Mouse (Mus musculus): ENCODE data around the gene Kcnk18. TPM values are rescaled to one million over a fixed set of nuclear protein-coding genes. Genes with fewer than 3 reads are reported as not detected.
A peak's percentile ranks its signal among the peaks of the same experiment; 100 is the strongest.

Gene Kcnk18
- polyA plus RNA-seq, 1 experiment from 2014 or later = not detected

- no peak overlapping the region for H3K4me3 ChIP-seq (ENCODE audit: low read length)
- no peak overlapping the region for H3K27ac ChIP-seq (ENCODE audit: low read length)
- H3K4me1 ChIP-seq (replicated peaks; ENCODE audit: control insufficient read depth, insufficient read depth, low read length) = peaks cover 6% of the 10 kb centered on the region; the same call in 1 of the 2 replicates
- 2% methylated on average over 8 of the region's 8 CpGs for WGBS
- no peaks in the 10 kb centered on the region for H3K36me3 ChIP-seq (ENCODE audit: control insufficient read depth, insufficient read depth, low read length)
- no peak overlapping the region for H3K4me2 ChIP-seq (ENCODE audit: low read depth, low read length)
- H3K27me3 ChIP-seq (ENCODE audit: control insufficient read depth, insufficient read depth, low read depth, low read length) = peaks cover 75% of the 10 kb centered on the region
- no peak for ATAC-seq (ENCODE audit: low read depth)
- H3K9ac ChIP-seq (ENCODE audit: low read length) = no peak overlapping the region
- no peaks in the 10 kb centered on the region for H3K9me3 ChIP-seq (ENCODE audit: control insufficient read depth, low read length)
These were observed 28.4 kb upstream of the Kcnk18 start for GRCm38 (mm10) chr19:59190431-59191122.

- no peak overlapping the region for H3K27ac ChIP-seq (ENCODE audit: low read length)
- H3K9me3 ChIP-seq (ENCODE audit: control insufficient read depth, low read length) = no peaks in the 10 kb centered on the region
- H3K27me3 ChIP-seq (ENCODE audit: control insufficient read depth, insufficient read depth, low read depth, low read length) = peaks cover 77% of the 10 kb centered on the region
- H3K4me3 ChIP-seq (ENCODE audit: low read length) = no peak overlapping the region
- H3K36me3 ChIP-seq (ENCODE audit: control insufficient read depth, insufficient read depth, low read length) = no peaks in the 10 kb centered on the region
- 9% methylated on average over 4 of the region's 4 CpGs for whole genome bisulfite sequencing
- peaks cover 6% of the 10 kb centered on the region; the same call in 1 of the 2 replicates for H3K4me1 ChIP-seq (replicated peaks; ENCODE audit: control insufficient read depth, insufficient read depth, low read length)
- H3K9ac ChIP-seq (ENCODE audit: low read length) = no peak overlapping the region
- H3K4me2 ChIP-seq (ENCODE audit: low read depth, low read length) = no peak overlapping the region
- ATAC-seq (ENCODE audit: low read depth) = no peak
These were observed 27.9 kb upstream of the Kcnk18 start for GRCm38 (mm10) chr19:59191123-59191505.

- ATAC-seq (ENCODE audit: low read depth) = no peak
- 12% methylated on average over 2 of the region's 2 CpGs for WGBS
These were observed 26.5 kb upstream of the Kcnk18 start for GRCm38 (mm10) chr19:59192491-59192890.

GRCm38 (mm10) chr19:59193456-59193855, 25.6 kb upstream of the Kcnk18 start:
- Histone ChIP-seq H3K9ac (ENCODE audit: low read length) (no peak overlapping the region), H3K4me2 (ENCODE audit: low read depth, low read length) (peak overlapping the region; percentile 41; the same call in 1 of the 2 replicates), H3K4me3 (ENCODE audit: low read length) (peak overlapping the region; percentile 35), H3K4me1 (replicated peaks; ENCODE audit: control insufficient read depth, insufficient read depth, low read length) (peaks cover 6% of the 10 kb centered on the region; the same call in 1 of the 2 replicates), H3K27me3 (ENCODE audit: control insufficient read depth, insufficient read depth, low read depth, low read length) (peaks cover 84% of the 10 kb centered on the region), H3K36me3 (ENCODE audit: control insufficient read depth, insufficient read depth, low read length) (no peaks in the 10 kb centered on the region), H3K9me3 (ENCODE audit: control insufficient read depth, low read length) (no peaks in the 10 kb centered on the region), H3K27ac (ENCODE audit: low read length) (no peak overlapping the region)
- 2% methylated on average over 10 of the region's 10 CpGs for WGBS
- ATAC-seq (ENCODE audit: low read depth) = no peak

More at GRCm38 (mm10) chr19:59192491-59192890, 26.5 kb upstream of the Kcnk18 start:
- no peak overlapping the region for H3K27ac ChIP-seq (ENCODE audit: low read length)
- H3K9ac ChIP-seq (ENCODE audit: low read length) = no peak overlapping the region
- no peaks in the 10 kb centered on the region for H3K9me3 ChIP-seq (ENCODE audit: control insufficient read depth, low read length)
- no peak overlapping the region for H3K4me3 ChIP-seq (ENCODE audit: low read length)
- no peaks in the 10 kb centered on the region for H3K36me3 ChIP-seq (ENCODE audit: control insufficient read depth, insufficient read depth, low read length)
- H3K4me2 ChIP-seq (ENCODE audit: low read depth, low read length) = no peak overlapping the region
- peaks cover 6% of the 10 kb centered on the region; the same call in 1 of the 2 replicates for H3K4me1 ChIP-seq (replicated peaks; ENCODE audit: control insufficient read depth, insufficient read depth, low read length)
- peaks cover 88% of the 10 kb centered on the region for H3K27me3 ChIP-seq (ENCODE audit: control insufficient read depth, insufficient read depth, low read depth, low read length)

- peak overlapping the region; percentile 35 for H3K4me3 ChIP-seq (ENCODE audit: low read length)
- ATAC-seq (ENCODE audit: low read depth) = peak; percentile 34; the same call in 1 of the 2 replicates
- H3K36me3 ChIP-seq (ENCODE audit: control insufficient read depth, insufficient read depth, low read length) = no peaks in the 10 kb centered on the region
- peak overlapping the region; percentile 24; the same call in 1 of the 2 replicates for H3K9ac ChIP-seq (ENCODE audit: low read length)
- peaks cover 6% of the 10 kb centered on the region; the same call in 1 of the 2 replicates for H3K4me1 ChIP-seq (replicated peaks; ENCODE audit: control insufficient read depth, insufficient read depth, low read length)
- peaks cover 77% of the 10 kb centered on the region for H3K27me3 ChIP-seq (ENCODE audit: control insufficient read depth, insufficient read depth, low read depth, low read length)
- 1% methylated on average over 50 of the region's 50 CpGs for WGBS
- peak overlapping the region; percentile 41 for H3K4me2 ChIP-seq (ENCODE audit: low read depth, low read length)
- H3K27ac ChIP-seq (ENCODE audit: low read length) = no peak overlapping the region
- no peaks in the 10 kb centered on the region for H3K9me3 ChIP-seq (ENCODE audit: control insufficient read depth, low read length)
These were observed 24.8 kb upstream of the Kcnk18 start for GRCm38 (mm10) chr19:59193986-59194820.

GRCm38 (mm10) chr19:59195181-59195770, 23.7 kb upstream of the Kcnk18 start:
- H3K27me3 ChIP-seq (ENCODE audit: control insufficient read depth, insufficient read depth, low read depth, low read length) = peaks cover 72% of the 10 kb centered on the region
- no peaks in the 10 kb centered on the region for H3K9me3 ChIP-seq (ENCODE audit: control insufficient read depth, low read length)
- no peak overlapping the region for H3K4me2 ChIP-seq (ENCODE audit: low read depth, low read length)
- H3K27ac ChIP-seq (ENCODE audit: low read length) = no peak overlapping the region
- no peaks in the 10 kb centered on the region for H3K36me3 ChIP-seq (ENCODE audit: control insufficient read depth, insufficient read depth, low read length)
- 12% methylated on average over 9 of the region's 9 CpGs for WGBS
- no peak overlapping the region for H3K4me3 ChIP-seq (ENCODE audit: low read length)
- no peak overlapping the region for H3K9ac ChIP-seq (ENCODE audit: low read length)
- no peak for ATAC-seq (ENCODE audit: low read depth)
- H3K4me1 ChIP-seq (replicated peaks; ENCODE audit: control insufficient read depth, insufficient read depth, low read length) = peaks cover 6% of the 10 kb centered on the region; the same call in 1 of the 2 replicates

- H3K9ac ChIP-seq (ENCODE audit: low read length) = no peak overlapping the region
- H3K36me3 ChIP-seq (ENCODE audit: control insufficient read depth, insufficient read depth, low read length) = no peaks in the 10 kb centered on the region
- peaks cover 6% of the 10 kb centered on the region; the same call in 1 of the 2 replicates for H3K4me1 ChIP-seq (replicated peaks; ENCODE audit: control insufficient read depth, insufficient read depth, low read length)
- H3K4me2 ChIP-seq (ENCODE audit: low read depth, low read length) = no peak overlapping the region
- WGBS = 4% methylated on average over 15 of the region's 15 CpGs
- peaks cover 62% of the 10 kb centered on the region for H3K27me3 ChIP-seq (ENCODE audit: control insufficient read depth, insufficient read depth, low read depth, low read length)
- ATAC-seq (ENCODE audit: low read depth) = peak; percentile 56; the same call in 1 of the 2 replicates
- no peak overlapping the region for H3K27ac ChIP-seq (ENCODE audit: low read length)
- H3K9me3 ChIP-seq (ENCODE audit: control insufficient read depth, low read length) = no peaks in the 10 kb centered on the region
- no peak overlapping the region for H3K4me3 ChIP-seq (ENCODE audit: low read length)
These were observed 22.8 kb upstream of the Kcnk18 start for GRCm38 (mm10) chr19:59196111-59196666.

GRCm38 (mm10) chr19:59198161-59198560, 20.9 kb upstream of the Kcnk18 start:
- Histone ChIP-seq H3K27me3 (ENCODE audit: control insufficient read depth, insufficient read depth, low read depth, low read length) (peaks cover 47% of the 10 kb centered on the region), H3K4me2 (ENCODE audit: low read depth, low read length) (no peak overlapping the region), H3K27ac (ENCODE audit: low read length) (no peak overlapping the region), H3K9me3 (ENCODE audit: control insufficient read depth, low read length) (no peaks in the 10 kb centered on the region), H3K4me3 (ENCODE audit: low read length) (no peak overlapping the region), H3K9ac (ENCODE audit: low read length) (no peak overlapping the region), H3K4me1 (replicated peaks; ENCODE audit: control insufficient read depth, insufficient read depth, low read length) (peaks cover 6% of the 10 kb centered on the region; the same call in 1 of the 2 replicates), H3K36me3 (ENCODE audit: control insufficient read depth, insufficient read depth, low read length) (no peaks in the 10 kb centered on the region)
- no peak for ATAC-seq (ENCODE audit: low read depth)
- 41% methylated on average over 7 of the region's 7 CpGs for WGBS
